Mouse (Mus musculus) urinary bladder, postnatal 0 days (tissue): ENCODE data around the gene Fignl2. TPM values are rescaled to one million over a fixed set of nuclear protein-coding genes. Genes with fewer than 3 reads are reported as not detected.

Experiments
- polyA plus RNA-seq: library from polyadenylated mRNA; unstranded; fragments of >200 nt; fragmentation: Nextera tagmentation; extraction: Ambion mirVana; gene quantifications from 2 replicates; pipeline ENCODE4 v1.2.1, GENCODE M21; 2015

The Fignl2 gene
- polyA plus RNA-seq = 0.12 and 0.21 TPM in 2 replicates

DNA sequence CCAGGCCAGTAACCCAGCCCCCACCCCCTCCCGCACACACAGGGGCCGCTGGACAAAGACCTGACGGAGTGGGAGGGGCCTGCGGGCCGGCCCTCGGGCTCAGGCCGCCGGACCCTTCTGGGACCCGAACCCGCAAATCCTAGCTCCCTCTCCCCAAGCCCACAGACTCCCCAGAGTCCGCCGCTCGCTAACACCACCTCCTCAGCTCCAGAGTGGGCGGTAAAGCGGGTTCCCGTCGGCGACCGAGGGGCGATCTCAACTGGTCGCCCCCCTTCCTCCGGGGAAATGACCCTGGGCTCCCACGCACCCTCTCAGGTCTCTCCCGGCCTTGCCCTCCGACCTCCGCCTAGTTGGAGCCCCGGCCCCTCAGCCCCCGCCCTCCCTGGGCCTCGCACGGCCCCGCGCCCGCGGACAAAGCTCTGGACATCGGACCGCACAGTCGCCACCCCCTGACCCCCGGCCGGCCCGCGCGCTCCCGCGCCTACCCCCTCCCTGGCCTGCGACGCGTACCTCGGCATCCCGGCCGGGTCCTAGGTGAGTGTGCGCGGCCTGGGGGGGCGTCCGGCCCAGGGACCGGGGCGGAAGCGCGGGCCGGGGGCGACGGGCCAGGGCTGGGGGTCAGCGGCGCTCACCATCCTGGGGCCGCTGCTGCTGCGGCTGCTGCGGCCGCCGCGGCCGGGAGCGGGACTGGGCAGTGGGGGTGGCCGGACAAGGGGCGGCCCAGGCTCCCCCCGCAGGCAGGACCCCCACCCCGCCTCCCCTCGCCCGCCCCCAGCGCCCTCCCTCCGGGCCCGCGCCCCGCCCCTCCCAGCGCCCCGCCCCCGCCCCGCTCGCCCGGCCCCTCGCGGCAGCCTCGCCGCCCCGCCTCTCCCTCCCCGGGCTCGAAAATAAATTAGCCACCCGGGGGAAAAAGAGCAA, at the start of gene Fignl2:
Fignl2 (minus strand) TSS at position 755 of the 918 bp plus-strand sequence.

DNA sequence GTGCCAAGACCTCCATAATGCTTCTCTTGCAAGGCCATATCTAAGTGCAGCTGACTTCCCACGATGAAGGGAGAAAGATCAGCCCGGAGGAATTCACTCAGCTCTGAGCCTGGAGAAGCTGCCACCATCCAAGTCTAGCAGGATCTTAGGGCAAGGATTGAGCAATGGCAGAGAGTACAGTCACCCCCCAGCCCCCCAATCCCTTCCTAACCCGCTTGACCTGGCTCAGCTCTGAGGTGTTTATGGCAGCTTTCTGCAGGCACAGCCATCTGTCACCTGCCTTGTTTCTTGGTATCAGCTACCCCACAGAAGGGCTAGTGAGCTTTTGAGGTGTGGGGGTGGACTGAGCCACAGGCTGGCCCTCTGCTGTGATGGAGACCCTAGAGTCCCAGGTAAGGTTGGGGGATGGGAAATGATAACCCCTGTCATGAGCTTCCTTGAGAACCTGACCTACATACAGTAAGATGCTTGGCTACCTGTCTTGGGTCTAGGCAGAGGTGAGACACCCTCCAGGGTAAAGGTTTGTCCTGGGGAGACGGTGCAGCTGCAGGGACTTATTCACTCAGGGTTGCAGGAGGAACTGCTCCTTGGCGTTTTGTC, 37.2 kb upstream of the Fignl2 start, which contains the start of gene Ankrd33:
Ankrd33 (plus strand) TSS at position 245 of the 600 bp plus-strand sequence.

DNA sequence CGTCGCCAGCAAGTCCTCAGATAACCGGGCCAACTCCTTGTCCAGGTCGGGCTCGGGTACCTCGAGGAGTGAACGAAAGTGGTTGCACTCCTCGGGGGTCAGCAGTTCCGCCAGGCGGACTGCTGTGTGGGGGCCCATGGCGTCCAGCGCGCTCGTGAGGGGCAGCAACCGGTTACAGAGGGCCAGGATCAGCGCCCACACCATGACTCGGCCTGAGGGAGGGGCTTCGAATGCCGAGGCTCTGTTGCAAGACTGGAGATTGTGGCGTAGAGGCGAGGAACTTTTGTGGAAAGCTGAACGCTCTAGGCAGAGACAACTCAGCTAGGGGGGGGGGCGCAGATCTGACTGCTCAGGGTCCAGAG, 31.2 kb downstream of the Fignl2 start, which contains the start of gene Gm47841:
Gm47841 (minus strand) TSS at position 204 of the 362 bp plus-strand sequence.

Other genes starting within 250 kb of the Fignl2 start
- 0.37 and 0.47 TPM in 2 replicates for gene Scn8a, start 208.7 kb downstream of the Fignl2 start, polyA plus RNA-seq
- gene Gm47841, start 31.2 kb downstream of the Fignl2 start, polyA plus RNA-seq = not detected in 2 replicates
- gene Ankrd33, start 37.2 kb upstream of the Fignl2 start, polyA plus RNA-seq = not detected in 2 replicates
- gene Acvrl1, start 50.0 kb upstream of the Fignl2 start, polyA plus RNA-seq = 21.8 and 22.6 TPM in 2 replicates
- gene Acvr1b, start 95.5 kb upstream of the Fignl2 start, polyA plus RNA-seq = 3.3 and 3.4 TPM in 2 replicates
- gene Grasp, start 145.6 kb upstream of the Fignl2 start, polyA plus RNA-seq = 1.2 TPM in 2 replicates
- 14.3 and 20.2 TPM in 2 replicates for gene Nr4a1, start 175.7 kb upstream of the Fignl2 start, polyA plus RNA-seq
- gene Atg101, start 205.7 kb upstream of the Fignl2 start, polyA plus RNA-seq = 40.7 and 49.5 TPM in 2 replicates
- 5.5 and 11.7 TPM in 2 replicates for gene 6030408B16Rik, start 214.6 kb upstream of the Fignl2 start, polyA plus RNA-seq